Mouse (Mus musculus) limb, embryonic 11.5 days (tissue): ENCODE measurements around the gene Hist1h4k. TPM values are rescaled to one million over a fixed set of nuclear protein-coding genes. Genes with fewer than 3 reads are reported as not detected.
A peak's percentile ranks its signal among the peaks of the same experiment; 100 is the strongest.
"Not testable (repeated sequence)": the region's sequence is repeated elsewhere in the genome, so short reads cannot be mapped to it uniquely, and the experiment has no call there.

ENCODE experiments used
- ATAC-seq: fragments of 200-750 bp; cut with Nextera tagmentation; 2 replicates; pipeline ENCODE4 v1.8.0; 2017; ENCODE audit warnings: low read depth; ENCODE audit not compliant: insufficient number of reproducible peaks, low FRiP score, low TSS enrichment
- DNase-seq: peaks from one replicate; pipeline ENCODE4 v3.0.0-alpha.2; 2015; ENCODE audit warnings: low spot score
- H3K27ac ChIP-seq: fragments of 300-500 bp; sonication (generic); replicated peaks from 2 replicates; pipeline ENCODE4 v1.5.1; 2014; ENCODE audit warnings: low read depth, mild to moderate bottlenecking, low read length
- H3K27me3 ChIP-seq: fragments of 300-500 bp; sonication (generic); 2 replicates; pipeline ENCODE4 v1.6.1; 2014; ENCODE audit warnings: mild to moderate bottlenecking, low read length, mixed read lengths; ENCODE audit not compliant: control insufficient read depth, insufficient read depth
- H3K36me3 ChIP-seq: fragments of 300-500 bp; sonication (generic); 2 replicates; pipeline ENCODE4 v1.6.1; 2014; ENCODE audit warnings: mild to moderate bottlenecking, low read length, moderate library complexity, mixed read lengths; ENCODE audit not compliant: control insufficient read depth, insufficient read depth
- H3K4me1 ChIP-seq: fragments of 300-500 bp; sonication (generic); 2 replicates; pipeline ENCODE4 v1.6.1; 2014; ENCODE audit warnings: low read length, mixed read lengths; ENCODE audit not compliant: control insufficient read depth, insufficient read depth
- H3K4me2 ChIP-seq: fragments of 300-500 bp; sonication (generic); 2 replicates; pipeline ENCODE4 v1.6.1; 2014; ENCODE audit warnings: low read depth, mild to moderate bottlenecking, moderate library complexity; ENCODE audit not compliant: severe bottlenecking
- H3K4me3 ChIP-seq: fragments of 300-500 bp; sonication (generic); 2 replicates; pipeline ENCODE4 v1.5.1; 2014; ENCODE audit warnings: low read depth, low read length
- H3K9ac ChIP-seq: fragments of 300-500 bp; sonication (generic); 2 replicates; pipeline ENCODE4 v1.6.1; 2014; ENCODE audit warnings: mild to moderate bottlenecking, low read length
- H3K9me3 ChIP-seq: fragments of 300-500 bp; sonication (generic); 2 replicates; pipeline ENCODE4 v1.6.1; 2016; ENCODE audit warnings: low read length; ENCODE audit not compliant: control insufficient read depth
- WGBS: fragments of 180-500 bp; shearing (Covaris S2); extraction: QIAGEN DNeasy Blood & Tissue Kit; methylation state at CpG from one replicate; pipeline ENCODE4 v1.1.7; 2014; 5-methylcytosine and 5-hydroxymethylcytosine counted together
- polyA plus RNA-seq: library from polyadenylated mRNA; unstranded; fragments of >200 nt; fragmentation: Nextera tagmentation; extraction: Ambion mirVana; gene quantifications from 2 replicates; pipeline ENCODE4 v1.2.1, GENCODE M21; 2014

The Hist1h4k gene
- polyA plus RNA-seq, 1 experiment from 2014 or later: 7.1 TPM

DNA sequence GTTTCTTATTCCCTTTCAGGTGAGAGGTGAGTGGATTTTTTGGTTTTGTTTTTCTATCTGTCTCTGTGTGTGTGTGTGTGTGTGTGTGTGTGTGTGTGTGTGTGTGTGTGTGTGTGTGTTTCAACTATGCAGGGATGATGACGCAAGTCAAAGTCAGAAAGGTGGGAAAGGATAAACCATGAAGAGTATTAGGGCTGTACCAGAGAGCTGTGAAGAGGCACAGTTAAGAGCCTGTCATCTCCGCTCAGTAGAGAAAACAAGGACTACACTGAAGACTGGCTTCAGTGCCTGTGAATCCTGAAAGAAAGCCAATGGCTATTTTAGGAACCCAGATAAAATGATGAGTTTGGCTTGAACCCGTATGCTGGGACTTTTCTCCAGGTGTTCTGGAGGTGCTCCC is 1.5 kb upstream of the Hist1h4k start:
- no peaks in the 10 kb centered on the region for H3K4me1 ChIP-seq
- H3K9ac ChIP-seq: no peak overlapping the region
- H3K36me3 ChIP-seq: no peaks in the 10 kb centered on the region
- no peak overlapping the region for H3K4me2 ChIP-seq
- H3K4me3 ChIP-seq: no peak overlapping the region
- WGBS: 89% methylated on average over 3 of the region's 3 CpGs
- ATAC-seq (no peak), DNase-seq (peak; percentile 23)
- no peaks in the 10 kb centered on the region for H3K9me3 ChIP-seq
- H3K27me3 ChIP-seq: no peaks in the 10 kb centered on the region
- peak overlapping the region; percentile 92; the same call in 1 of the 2 replicates for H3K27ac ChIP-seq

DNA sequence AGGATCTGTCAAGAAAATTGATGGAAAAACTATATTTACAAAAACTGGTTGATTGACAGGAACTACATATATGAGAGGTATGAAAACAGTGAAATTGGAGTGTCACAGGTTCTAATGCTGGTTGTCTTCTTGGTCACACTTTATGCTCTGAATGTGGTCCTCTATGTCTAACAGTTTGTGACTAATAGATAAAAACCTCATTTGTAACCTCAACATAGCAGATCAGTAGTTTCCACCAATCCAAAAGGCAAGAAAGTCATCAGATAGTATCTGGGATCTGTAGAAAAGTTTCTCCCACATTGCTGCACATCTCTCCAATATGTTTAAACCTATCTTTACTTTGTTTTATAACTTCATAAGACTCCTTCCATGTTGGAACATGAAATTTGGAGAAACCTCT is 1.1 kb upstream of the Hist1h4k start:
- Histone ChIP-seq H3K27me3 (no peaks in the 10 kb centered on the region), H3K9ac (no peak overlapping the region), H3K36me3 (no peaks in the 10 kb centered on the region), H3K4me3 (no peak overlapping the region), H3K4me1 (no peaks in the 10 kb centered on the region), H3K9me3 (no peaks in the 10 kb centered on the region), H3K27ac (peak overlapping the region; percentile 53), H3K4me2 (no peak overlapping the region)
- DNase-seq (no peak), ATAC-seq (no peak)

DNA sequence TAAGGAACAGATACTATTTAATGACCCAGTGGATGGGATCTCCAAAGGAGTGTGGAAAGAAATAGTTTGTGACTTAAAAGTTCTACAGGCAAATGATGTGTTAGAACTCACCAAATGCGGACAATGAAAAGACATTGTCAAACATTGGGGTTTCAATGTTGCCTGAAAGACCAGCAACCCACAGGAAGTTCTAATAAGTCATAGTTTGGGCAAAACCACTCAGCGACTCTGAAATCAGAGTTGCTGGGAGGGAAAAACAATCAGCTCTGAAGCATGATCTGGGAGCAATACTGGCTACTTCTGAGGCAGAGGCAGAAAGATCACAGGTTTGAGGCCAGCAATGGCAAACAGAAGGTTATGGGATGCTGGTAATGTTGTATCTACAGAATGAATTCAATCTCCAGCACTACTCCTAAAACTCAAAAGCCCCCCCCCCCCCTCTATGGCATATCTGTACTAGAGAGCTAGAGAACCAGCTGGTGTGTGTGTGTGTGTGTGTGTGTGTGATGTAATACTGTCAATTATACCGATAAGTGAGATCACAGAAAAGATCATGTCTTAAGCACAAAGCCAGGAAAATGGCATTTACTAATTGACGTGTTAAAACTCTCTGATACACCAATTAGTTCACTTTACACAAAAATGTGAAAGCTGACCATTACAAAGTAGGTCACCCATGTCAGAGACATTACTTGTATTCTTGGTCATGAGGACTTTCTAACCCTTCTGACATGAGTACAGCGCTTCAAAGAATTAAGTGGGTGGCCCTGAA is 732 bp downstream of the Hist1h4k start:
- WGBS: 5% methylated on average over 5 of the region's 5 CpGs
- H3K4me3 ChIP-seq: peak overlapping the region; percentile 56

DNA sequence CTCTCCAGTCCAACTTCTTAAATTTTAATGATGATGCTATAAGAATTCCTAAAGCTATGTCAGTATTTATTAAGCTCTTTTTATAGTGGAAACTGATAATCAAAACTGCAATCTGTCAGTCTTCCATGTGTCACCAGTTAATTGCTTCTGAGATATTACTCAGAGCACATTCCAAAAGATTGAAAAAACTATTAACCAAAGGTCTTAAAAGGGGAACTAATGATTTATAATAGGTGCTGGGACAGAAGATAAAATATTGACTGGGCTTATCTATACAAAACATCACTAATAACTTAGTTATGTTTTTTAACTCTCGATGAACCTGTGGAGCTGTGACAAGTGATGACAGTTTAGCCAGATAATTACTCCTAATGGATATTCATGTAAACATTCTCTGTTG is 5.3 kb downstream of the Hist1h4k start:
- Histone ChIP-seq H3K9me3 (no peaks in the 10 kb centered on the region), H3K4me2 (no peak overlapping the region), H3K27me3 (no peaks in the 10 kb centered on the region), H3K27ac (no peak overlapping the region), H3K4me1 (no peaks in the 10 kb centered on the region), H3K4me3 (no peak overlapping the region), H3K36me3 (no peaks in the 10 kb centered on the region), H3K9ac (no peak overlapping the region)
- ATAC-seq (no peak), DNase-seq (no peak)
- WGBS: 87% methylated on average over 1 of the region's 1 CpGs

More for the DNA sequence above, 732 bp downstream of the Hist1h4k start:
- ATAC-seq (no peak), DNase-seq (peak; percentile 67)
- H3K9me3 ChIP-seq: no peaks in the 10 kb centered on the region
- peak overlapping the region; percentile 98 for H3K27ac ChIP-seq
- no peaks in the 10 kb centered on the region for H3K4me1 ChIP-seq
- peak overlapping the region; percentile 83 for H3K4me2 ChIP-seq
- no peaks in the 10 kb centered on the region for H3K36me3 ChIP-seq
- H3K27me3 ChIP-seq: no peaks in the 10 kb centered on the region
- H3K9ac ChIP-seq: peak overlapping the region; percentile 76

DNA sequence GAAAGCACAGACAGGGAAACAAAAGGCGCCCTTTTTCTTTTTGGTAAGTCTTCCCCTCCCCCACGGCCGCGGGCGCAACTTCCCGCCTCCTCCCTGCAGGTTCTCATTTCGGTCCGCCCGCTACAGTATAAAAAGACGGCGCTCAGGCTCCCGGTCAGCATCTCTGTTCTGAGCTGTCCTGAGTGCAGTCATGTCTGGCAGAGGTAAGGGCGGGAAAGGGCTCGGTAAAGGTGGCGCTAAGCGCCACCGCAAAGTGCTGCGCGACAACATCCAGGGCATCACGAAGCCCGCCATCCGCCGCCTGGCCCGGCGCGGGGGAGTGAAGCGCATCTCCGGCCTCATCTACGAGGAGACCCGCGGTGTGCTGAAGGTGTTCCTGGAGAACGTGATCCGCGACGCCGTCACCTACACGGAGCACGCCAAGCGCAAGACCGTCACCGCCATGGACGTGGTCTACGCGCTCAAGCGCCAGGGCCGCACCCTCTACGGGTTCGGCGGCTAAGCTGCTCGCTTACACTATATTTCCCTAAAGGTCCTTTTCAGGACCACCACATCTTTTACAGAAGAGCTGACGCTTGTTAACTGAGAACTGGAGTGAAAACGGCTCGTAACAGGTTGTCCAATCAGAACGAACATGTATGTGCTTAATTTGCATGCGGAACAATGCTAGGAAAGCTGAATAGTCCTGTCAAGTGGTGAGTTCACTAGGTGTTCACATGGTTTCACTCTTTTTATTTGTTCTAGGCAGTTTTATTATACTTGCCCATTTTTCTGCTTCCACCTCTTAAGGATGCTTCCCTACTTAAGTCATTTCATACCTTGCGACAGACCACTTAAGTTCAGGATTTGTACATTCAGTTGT is 15.2 kb downstream of the Hist1h4k start, which contains the start of gene Hist1h4j:
Gene Hist1h4j (plus strand): TSS at position 159 of the 862 bp plus-strand sequence.
- H3K36me3 ChIP-seq, H3K27me3 ChIP-seq, H3K4me1 ChIP-seq, H3K9me3 ChIP-seq: not testable (repeated sequence)
- ATAC-seq (peak; percentile 92), DNase-seq (peak; percentile 99)
- WGBS: under 1% methylated on average over 43 of the region's 56 CpGs
- H3K9ac ChIP-seq: peak within 1 kb of the TSS; percentile 90
- H3K4me2 ChIP-seq: peak within 1 kb of the TSS; percentile 52
- H3K27ac ChIP-seq: peak within 1 kb of the TSS; percentile 98
- H3K4me3 ChIP-seq: peak within 1 kb of the TSS; percentile 38

DNA sequence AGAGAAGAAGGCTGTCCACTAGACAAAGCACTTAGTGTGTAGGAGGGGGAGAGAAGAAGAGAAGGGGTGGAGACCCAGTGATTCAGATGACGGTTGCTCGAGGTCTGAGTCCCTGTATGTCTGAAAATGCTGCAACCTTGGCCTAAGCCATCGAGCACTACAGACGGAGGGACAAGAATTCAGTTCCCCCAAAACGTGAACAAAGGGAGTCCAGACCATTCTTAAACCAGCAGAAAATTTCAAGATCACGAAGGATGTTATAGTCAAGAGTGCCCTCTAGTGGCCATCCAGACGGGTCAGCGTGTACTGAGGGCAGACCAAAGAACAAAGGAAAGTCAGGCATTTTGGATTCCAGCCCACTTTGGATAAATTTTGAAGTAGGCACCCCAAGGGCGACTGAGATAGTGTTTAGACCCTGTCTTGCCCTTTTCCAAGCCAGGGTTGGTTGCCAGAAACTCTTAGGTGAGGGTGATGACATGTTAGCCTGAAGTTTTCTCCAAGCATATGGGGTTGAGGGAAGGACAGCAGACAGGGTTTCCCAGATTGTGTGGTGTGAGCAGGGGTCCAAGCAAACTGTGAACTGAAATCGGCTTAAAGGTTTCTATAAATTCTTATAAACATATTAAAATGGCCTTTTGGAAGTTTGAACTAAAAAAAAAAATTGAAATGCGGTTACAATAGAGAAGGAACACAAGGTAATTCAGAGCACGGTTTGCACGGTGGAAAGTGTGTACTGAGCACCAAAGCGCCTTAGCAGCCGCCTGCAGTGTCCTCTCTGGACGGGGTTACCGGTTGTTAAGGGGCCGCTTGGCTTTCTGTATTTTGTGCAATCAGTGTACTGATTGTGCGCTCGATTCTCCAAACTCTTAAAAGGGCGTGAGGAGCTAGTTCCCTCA is 16.0 kb downstream of the Hist1h4k start:
- peak overlapping the region; percentile 98 for H3K27ac ChIP-seq
- under 1% methylated on average over 21 of the region's 21 CpGs for WGBS
- no peaks in the 10 kb centered on the region for H3K36me3 ChIP-seq
- peak overlapping the region; percentile 52 for H3K4me2 ChIP-seq
- no peaks in the 10 kb centered on the region for H3K9me3 ChIP-seq
- no peaks in the 10 kb centered on the region for H3K27me3 ChIP-seq
- ATAC-seq (peak; percentile 77), DNase-seq (peak; percentile 87)
- peak overlapping the region; percentile 90 for H3K9ac ChIP-seq
- peak overlapping the region; percentile 38 for H3K4me3 ChIP-seq
- no peaks in the 10 kb centered on the region for H3K4me1 ChIP-seq

DNA sequence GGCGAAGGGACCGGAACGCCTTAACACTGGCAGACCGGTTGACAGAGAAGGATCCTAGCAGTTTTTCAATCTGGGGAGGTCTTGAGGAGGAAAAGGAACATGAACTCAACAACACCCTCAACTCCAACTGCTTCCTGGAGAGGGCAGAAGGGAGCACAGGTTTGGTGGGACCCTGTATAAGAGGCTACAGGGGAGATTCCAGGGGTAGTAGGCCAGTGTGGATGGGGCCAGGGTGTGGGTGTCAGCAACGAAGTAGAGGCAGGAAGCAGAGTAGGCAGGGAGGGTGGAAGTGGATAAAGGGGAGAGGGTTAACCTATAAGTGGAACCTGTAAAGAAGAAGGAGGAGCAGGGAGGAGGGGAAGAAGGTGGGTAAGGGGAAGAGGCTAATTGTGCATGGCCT is 16.8 kb downstream of the Hist1h4k start:
- ATAC-seq: peak; percentile 26
- H3K4me2 ChIP-seq: no peak overlapping the region

DNA sequence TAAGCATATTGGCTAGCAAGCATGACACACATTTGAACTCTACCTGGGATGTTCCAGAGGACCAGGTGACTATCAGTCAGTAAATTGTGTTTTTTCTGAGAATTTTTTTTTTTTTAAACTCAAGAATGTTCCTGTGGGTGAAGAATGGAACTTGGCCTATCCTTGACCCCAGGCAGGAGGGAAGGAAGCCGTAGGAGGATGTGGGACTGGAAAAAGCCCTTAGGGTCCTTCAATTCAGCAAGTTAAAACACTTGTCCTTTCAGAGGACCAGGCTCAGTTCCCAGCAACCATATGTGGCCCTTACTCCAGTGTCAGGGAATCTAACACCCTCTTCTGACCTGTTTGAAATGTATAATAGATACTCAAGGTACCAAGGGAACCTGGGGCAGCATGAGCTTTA is 20.8 kb downstream of the Hist1h4k start:
- no peaks in the 10 kb centered on the region for H3K36me3 ChIP-seq
- H3K4me3 ChIP-seq: no peak overlapping the region
- no peak overlapping the region for H3K4me2 ChIP-seq
- H3K4me1 ChIP-seq: no peaks in the 10 kb centered on the region
- no peak overlapping the region for H3K27ac ChIP-seq
- 47% methylated on average over 1 of the region's 1 CpGs for WGBS
- H3K9ac ChIP-seq: no peak overlapping the region
- no peak for ATAC-seq
- H3K9me3 ChIP-seq: no peaks in the 10 kb centered on the region
- no peak for DNase-seq
- H3K27me3 ChIP-seq: no peaks in the 10 kb centered on the region

More for the DNA sequence above, 16.8 kb downstream of the Hist1h4k start:
- Histone ChIP-seq H3K36me3 (no peaks in the 10 kb centered on the region), H3K27me3 (no peaks in the 10 kb centered on the region), H3K27ac (peak overlapping the region; percentile 98), H3K4me3 (no peak overlapping the region), H3K4me1 (no peaks in the 10 kb centered on the region), H3K9ac (peak overlapping the region; percentile 90), H3K9me3 (no peaks in the 10 kb centered on the region)
- WGBS: 70% methylated on average over 5 of the region's 5 CpGs
- peak; percentile 64 for DNase-seq
